Mouse (Mus musculus) kidney, embryonic 15.5 days (tissue): ENCODE measurements at regions not wholly inside any gene's neighbourhood (a gene's known extent, or its start where the extent isn't known, plus 50 kb on each side); places are given as distances from the start of the nearest gene placed in this dataset.

Experiments used
- ATAC-seq: fragments of 200-750 bp; cut with Nextera tagmentation; replicated peaks from 2 replicates; pipeline ENCODE4 v1.8.0; 2017; ENCODE audit warnings: moderate TSS enrichment; ENCODE audit not compliant: low FRiP score
- H3K27ac ChIP-seq: fragments of 300-500 bp; sonication (generic); 2 replicates; pipeline ENCODE4 v1.5.1; 2015; ENCODE audit warnings: mild to moderate bottlenecking, inconsistent platforms
- H3K27me3 ChIP-seq: fragments of 300-500 bp; sonication (generic); 2 replicates; pipeline ENCODE4 v1.6.1; 2015; ENCODE audit warnings: inconsistent platforms
- H3K36me3 ChIP-seq: fragments of 300-500 bp; sonication (generic); 2 replicates; pipeline ENCODE4 v1.6.1; 2015; ENCODE audit warnings: inconsistent platforms
- H3K4me1 ChIP-seq: fragments of 300-500 bp; sonication (generic); 2 replicates; pipeline ENCODE4 v1.6.1; 2015; ENCODE audit warnings: inconsistent platforms
- H3K4me2 ChIP-seq: fragments of 300-500 bp; sonication (generic); 2 replicates; pipeline ENCODE4 v1.6.1; 2015; ENCODE audit warnings: moderate library complexity, mild to moderate bottlenecking, inconsistent platforms
- H3K4me3 ChIP-seq: fragments of 300-500 bp; sonication (generic); replicated peaks from 2 replicates; pipeline ENCODE4 v1.5.1; 2015; ENCODE audit warnings: mild to moderate bottlenecking, inconsistent platforms
- H3K9ac ChIP-seq: fragments of 300-500 bp; sonication (generic); 2 replicates; pipeline ENCODE4 v1.6.1; 2015; ENCODE audit warnings: mild to moderate bottlenecking, inconsistent platforms
- H3K9me3 ChIP-seq: fragments of 300-500 bp; sonication (generic); replicated peaks from 2 replicates; pipeline ENCODE4 v1.6.1; 2016; ENCODE audit warnings: inconsistent platforms
- WGBS: fragments of 180-500 bp; shearing (Covaris S2); methylation state at CpG from one replicate; pipeline ENCODE4 v1.1.7; 2015; ENCODE audit warnings: mixed read lengths; 5-methylcytosine and 5-hydroxymethylcytosine counted together

- Histone ChIP-seq H3K36me3 (no peaks in the 10 kb centered on the region), H3K9ac (no peak overlapping the region), H3K4me2 (no peak overlapping the region), H3K27me3 (no peaks in the 10 kb centered on the region), H3K9me3 (no peaks in the 10 kb centered on the region), H3K4me3 (no peak overlapping the region), H3K27ac (no peak overlapping the region), H3K4me1 (no peaks in the 10 kb centered on the region)
- 87% methylated on average over 2 of the region's 2 CpGs for WGBS
- no peak for ATAC-seq
Measured at GRCm38 (mm10) chr12:97278792-97279191, 980.5 kb downstream of the Galc start.

- Histone ChIP-seq H3K4me1 (no peaks in the 10 kb centered on the region), H3K4me3 (no peak overlapping the region), H3K27ac (no peak overlapping the region), H3K9ac (no peak overlapping the region), H3K27me3 (no peaks in the 10 kb centered on the region), H3K4me2 (no peak overlapping the region), H3K9me3 (no peaks in the 10 kb centered on the region), H3K36me3 (no peaks in the 10 kb centered on the region)
- ATAC-seq: no peak
- 12% methylated on average over 1 of the region's 1 CpGs for WGBS
Measured at GRCm38 (mm10) chr12:97278331-97278730, 980.9 kb downstream of the Galc start.
